Mouse (Mus musculus) megakaryocyte, adult 5-6 weeks (primary cell): ENCODE measurements around the gene Klhl10. TPM values are rescaled to one million over a fixed set of nuclear protein-coding genes. Genes with fewer than 3 reads are reported as not detected.
A peak's percentile ranks its signal among the peaks of the same experiment; 100 is the strongest.

Experiments used
- ATAC-seq: 2 replicates; pipeline ENCODE4 v1.8.0; 2016; ENCODE audit warnings: mild to moderate bottlenecking, inconsistent platforms; ENCODE audit not compliant: poor library complexity, severe bottlenecking
- total RNA-seq, 2 experiments: library from RNA; stranded (forward) in 1 of 2; stranded (reverse) in 1 of 2; fragments of 153-499, 151-499 nt in 1 of 2; fragments of 221-1000, 200-1000 nt in 1 of 2; gene quantifications; 2 replicates each; pipeline versions ENCODE4 v1.2.3 to v1.2.4; 2015 to 2017

Klhl10 gene
- total RNA-seq, 2 experiments from 2014 or later: not detected

DNA sequence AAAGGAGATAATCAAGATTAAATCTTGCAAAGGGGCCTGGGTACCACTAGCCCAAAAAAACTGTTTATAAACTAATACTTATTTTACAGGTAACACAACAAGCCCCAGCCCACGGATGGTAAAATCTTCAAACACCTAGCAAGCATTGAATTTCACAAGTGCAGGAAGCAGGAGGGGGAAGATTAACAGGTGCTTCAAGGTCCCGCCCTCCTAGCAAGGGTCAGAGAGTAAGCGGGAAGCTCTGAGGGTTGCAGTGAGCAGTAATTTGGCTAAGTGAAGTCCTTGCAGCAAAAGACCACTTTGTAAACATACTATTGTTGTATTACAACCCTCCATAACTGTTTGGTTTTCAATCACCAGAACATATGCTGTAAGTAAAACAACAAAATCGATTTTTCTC is 15.5 kb downstream of the Klhl10 start:
- no peak for ATAC-seq

DNA sequence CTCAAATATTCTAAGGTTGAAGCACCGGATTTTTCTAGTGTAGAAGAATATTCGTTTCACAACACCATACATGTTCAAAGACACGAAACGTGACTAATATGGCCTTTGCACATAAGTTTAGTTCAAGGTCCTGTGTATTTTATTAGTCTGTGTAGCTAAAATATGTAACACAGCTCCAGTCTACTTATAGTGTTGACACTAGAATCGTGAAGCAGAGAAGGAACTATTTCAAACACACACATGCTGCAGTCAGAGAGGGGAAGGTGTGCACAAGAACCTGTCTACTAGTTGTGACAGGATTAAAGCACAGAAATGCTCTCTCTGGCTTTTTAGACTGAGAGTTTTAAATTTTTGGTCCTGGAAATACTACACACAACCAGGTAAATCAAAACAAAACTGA is 16.0 kb downstream of the Klhl10 start:
- ATAC-seq: no peak

DNA sequence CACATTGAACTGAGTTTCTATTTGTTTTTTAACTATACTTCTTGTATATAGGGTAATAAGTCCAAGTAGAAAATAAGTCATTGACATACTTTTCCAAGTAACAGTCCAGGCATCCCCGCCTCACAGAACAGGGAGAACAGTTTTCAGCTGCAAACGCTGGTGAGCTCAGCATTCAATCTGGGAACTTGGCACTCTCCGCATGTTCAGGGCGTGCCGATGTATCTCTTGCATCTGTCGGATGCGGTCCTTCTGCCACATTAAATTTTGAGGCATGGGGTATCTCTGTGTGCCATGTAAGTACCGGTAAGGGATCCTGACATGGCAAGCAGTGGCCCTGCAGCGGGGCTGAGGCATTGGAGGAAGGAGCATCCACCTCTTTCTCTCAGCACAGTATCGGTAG is 21.0 kb downstream of the Klhl10 start:
- no peak for ATAC-seq

DNA sequence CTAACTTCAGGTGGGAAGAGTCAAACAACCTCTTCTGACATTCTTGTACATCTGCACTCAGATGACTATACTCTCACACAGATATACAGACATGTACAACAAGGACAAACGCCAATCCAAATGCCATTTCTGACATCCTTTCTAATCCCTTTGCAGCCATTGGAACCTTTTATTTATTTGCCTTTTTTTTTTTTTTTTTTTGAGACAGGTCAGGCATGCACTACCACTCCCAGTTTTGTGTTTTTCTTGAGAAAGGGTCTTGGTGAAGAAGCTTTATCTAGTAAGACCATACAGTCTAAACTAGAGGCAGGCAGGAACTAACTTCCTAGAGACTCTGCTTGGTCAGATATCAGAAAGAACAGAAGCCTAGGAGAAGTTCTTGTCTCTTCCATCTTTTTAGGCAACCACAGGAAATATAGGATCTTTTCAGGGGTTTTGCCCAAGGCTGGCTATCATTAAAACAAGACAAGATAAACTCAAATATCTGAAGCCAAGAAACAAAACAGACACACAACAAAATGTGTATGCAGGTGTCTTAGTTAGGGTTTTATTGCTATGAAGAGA is 23.6 kb downstream of the Klhl10 start:
- no peak for ATAC-seq

DNA sequence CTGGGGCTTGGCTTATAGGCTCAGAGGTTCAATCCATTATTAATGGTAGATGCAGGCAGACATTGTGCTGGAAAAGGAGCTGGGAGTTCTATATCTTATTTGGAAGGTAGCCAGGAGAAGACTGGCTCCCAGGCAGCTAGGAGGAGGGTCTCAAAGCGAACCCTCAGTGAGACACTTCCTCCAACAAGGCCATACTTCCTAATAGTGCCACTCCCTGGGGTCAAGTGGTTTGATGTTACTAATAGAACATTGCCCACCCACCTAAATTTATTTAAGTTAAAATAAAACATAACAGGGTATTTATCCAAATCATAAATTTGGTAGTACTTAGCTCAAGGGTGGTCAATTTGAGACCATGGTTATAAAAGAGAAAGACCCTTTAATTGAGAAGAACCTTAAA is 24.1 kb downstream of the Klhl10 start:
- ATAC-seq: no peak

DNA sequence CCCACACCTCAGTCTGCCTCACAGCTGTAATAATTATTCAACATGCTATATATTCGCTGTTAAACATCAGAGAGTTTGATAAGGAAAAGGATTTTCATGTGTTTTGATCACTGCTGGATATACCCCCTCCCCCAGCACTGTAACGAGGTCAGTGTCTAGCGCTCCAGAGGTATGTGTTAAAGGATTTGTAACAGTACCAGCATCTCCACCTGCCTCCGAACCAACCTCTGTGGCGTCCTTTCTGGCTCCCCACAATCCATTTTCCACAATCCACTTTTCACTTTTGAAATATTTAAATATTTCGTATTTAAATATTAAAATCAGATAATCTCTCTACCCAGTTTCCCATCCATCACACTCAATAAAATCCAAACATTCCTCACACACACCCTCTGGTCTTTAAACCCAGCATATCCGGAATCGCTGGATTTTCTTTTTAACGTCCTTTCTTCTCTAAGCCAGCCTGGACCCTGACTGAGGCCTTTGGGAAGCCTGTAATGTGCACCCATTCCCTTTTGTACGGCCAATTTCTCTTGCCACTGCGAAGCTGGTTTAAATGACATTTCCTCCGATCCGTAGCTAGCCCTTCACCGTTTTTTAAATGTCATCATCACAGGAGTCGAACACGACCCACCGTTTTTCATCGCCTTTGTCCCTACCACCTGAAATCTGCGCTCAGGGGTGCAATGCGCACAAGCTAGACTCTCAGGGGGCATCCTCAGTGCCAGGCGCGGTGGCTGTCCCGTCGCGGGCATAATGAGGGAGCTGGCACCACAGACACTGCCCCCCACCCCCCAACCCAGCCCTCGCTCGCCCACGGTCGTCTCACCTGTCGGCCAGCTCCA is 29.9 kb downstream of the Klhl10 start:
- ATAC-seq: no peak

DNA sequence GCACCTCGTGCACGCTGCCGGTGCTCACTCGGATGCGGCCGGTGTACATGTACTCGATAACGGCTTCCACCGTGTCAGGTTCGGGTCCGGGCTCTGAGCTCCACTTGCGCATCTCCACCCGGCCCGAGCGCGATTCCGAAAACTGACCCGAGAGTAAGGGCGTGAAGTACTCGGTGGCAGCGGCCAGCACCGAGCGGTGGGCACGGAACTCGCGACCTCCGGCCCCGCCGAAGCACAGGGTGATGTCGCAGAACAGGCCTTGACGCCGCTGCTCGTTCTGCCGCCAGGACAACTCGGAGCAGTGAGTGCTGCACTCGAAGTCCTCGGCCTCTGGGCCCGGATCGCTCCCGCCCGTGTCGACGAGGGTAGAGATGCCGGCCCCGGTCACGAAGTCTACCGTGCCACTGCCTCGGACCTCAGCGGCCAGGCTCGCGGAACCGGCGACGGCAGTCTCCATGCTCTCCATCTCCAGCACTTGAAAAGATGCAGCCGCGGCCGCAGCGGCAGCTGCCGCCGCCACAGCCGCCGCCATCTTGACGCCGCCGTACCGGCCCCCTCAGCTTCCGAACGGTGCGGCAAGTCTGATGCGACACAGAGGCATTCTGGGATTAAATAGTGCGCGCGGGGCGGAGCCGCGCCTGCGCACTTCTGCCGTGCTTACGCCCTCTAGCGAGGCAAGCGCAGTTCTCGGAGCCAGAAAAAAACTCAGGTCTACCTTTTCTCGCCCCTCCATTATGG is 30.6 kb downstream of the Klhl10 start, which contains the start of gene Klhl11:
Klhl11 (minus strand) TSS at position 545 of the 738 bp plus-strand sequence.
- peak; percentile 99 for ATAC-seq

DNA sequence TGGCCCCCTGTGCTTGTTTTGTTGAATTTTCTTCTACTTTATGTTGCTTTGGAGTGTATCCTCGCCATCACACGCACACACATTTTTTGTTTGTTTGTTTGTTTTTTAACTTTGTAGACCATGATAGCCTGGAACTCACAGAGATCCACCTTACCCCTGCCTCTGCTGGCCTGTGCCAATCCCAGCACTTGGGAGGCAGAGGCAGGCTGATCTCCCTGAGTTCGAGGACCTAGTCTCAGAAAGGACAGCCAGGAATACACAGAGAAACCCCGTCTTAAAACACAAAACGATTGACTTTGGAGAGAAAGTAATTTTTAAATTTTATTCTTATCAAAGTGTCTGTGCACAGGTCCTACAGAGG is 31.2 kb downstream of the Klhl10 start:
- peak; percentile 43 for ATAC-seq

DNA sequence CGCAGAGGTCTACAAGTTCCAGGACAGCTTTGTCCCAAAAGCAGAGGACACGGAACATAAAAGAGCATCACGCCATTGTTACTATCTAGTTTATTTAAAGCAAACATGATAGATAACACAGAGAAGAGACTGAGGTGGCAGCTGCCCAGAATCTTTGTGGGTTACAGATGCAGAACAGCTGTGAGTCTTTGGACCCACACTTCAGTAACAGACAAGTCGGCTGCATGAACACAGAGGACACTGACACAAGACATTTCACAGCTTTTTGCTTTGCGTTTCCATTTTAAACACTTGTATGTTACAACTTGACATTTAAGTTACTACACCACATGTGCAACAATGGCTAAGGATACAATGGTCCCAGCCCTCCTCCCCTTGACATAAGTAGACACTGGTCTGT is 34.6 kb downstream of the Klhl10 start:
- ATAC-seq: no peak

DNA sequence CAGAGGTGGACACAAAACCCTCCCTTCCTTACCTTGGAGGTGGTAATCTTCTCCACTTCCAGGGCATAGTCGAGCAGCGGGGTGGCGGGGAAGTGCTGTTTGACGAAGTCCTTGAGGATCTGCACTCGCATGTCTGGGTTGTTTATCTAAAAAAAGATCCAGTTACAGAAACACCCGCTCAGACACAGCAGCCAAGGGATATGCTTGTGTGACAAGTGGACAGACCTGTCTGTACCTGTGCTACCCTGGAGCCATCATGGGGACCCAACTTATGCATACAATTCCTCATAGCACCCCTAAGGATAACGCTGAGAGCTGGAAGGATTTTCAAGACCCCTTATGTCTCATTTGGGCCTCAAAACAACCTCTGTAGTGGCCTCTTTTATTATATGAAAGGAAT is 37.4 kb downstream of the Klhl10 start:
- ATAC-seq: no peak

DNA sequence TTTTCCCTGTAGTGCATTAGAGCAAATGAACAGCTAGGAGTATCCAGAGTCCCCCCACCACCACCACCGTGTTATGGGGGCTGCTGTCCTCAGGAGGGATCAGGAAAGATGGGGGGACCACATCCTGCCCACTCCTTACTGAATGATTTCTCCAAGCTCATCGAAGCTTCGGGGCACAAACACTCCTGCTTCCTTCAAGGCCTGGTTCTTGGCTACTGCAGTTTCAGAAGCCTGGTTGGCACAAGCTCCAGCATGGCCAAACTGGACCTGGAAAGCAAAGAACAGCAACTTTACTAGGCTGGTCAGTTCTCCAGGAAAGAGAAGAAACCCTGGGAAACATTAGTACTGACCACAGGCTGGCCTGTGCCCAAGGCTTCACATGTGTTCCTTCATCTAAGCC is 42.7 kb downstream of the Klhl10 start:
- ATAC-seq: no peak

DNA sequence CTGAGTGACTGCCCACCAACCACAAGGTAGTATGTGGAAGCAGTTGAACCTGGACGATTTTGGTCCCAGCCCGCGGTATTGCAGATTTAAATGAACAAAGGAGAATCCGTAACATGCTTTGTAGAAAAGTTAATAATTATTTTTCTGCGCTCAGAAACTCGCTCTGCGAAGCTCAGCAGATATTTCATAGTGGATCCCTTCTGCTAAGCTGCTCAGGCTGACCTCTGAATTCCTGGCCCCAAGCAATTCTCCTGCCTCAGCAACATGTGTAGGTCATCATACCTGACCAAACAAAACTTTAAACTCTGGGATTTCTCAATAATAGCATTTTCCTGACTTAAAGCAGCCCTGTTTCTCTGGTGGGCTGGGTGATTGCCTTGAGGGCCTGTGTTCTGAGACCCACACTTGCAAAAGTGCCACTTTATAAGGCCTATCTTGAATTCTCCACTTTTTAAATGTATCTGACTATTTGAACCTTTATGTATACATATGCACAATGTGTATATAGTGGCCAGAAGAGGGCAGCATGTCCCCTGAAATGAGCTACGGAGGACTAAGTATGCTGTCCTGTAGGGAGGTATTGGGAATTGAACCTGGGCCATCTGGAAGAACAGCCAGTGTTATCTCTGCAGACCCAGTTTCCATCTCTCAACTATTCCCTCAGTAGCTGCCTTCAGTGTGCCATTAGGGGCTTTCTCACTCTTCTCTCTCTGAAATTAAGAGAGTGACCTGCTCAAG is 44.3 kb downstream of the Klhl10 start:
- ATAC-seq: 0 out of 2 replicates have a peak, but pooled peaks have one; percentile 57

DNA sequence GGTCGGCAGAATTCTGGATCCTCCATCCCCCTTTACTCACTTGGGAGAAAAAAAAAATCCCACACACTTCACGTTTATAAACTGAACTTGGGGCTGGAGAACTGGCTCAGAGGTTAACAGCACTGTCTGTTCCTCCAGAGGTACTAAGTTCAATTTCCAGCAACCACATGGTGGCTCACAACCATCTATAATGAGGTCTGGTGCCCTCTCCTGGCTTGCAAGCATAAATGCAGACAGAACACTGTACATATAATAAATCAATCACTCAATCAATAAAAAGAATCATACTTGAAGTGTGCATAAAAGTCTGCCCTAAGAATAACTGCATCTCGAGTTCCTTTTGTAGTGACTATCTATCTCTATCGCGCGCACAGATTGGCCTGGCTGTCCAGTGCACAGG is 49.2 kb downstream of the Klhl10 start:
- no peak for ATAC-seq

DNA sequence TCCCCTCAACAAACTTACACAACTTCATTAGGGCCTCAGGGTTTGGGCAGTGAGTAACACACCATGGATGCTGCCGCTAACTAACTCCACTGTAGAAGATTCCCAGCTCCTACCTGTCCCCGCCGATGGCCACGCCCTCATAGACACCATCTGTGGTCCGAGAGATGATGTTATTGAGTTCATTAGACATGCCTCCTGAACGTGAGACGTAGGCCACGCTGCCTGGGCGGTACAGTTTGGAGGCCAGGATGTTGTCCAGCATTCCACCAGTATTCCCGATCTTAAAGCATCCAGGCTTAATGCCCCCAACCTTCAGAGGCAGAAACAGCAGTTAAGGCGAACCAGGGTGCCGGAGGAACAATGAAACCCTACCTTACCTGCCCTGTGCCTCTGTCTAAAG is 52.1 kb downstream of the Klhl10 start:
- ATAC-seq: no peak

DNA sequence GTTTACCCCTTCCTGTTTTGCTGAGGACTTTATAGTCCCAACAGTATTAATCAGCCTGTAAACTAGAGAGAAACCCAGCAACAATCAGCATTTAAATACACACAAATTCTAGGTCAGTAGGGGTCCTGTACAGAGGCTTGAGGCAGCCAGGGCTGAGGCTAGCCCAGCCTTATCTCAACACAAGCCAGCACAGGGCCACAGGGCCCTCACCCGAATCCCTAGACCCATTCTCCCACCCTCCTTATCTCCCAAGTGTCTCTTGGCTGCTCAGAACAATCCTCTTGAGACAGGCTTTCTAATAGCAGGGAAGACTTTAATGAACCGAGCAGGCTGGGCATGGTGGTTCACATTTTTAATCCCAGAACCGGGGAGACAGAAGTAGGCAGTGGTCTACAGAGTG is 58.5 kb downstream of the Klhl10 start:
- no peak for ATAC-seq

DNA sequence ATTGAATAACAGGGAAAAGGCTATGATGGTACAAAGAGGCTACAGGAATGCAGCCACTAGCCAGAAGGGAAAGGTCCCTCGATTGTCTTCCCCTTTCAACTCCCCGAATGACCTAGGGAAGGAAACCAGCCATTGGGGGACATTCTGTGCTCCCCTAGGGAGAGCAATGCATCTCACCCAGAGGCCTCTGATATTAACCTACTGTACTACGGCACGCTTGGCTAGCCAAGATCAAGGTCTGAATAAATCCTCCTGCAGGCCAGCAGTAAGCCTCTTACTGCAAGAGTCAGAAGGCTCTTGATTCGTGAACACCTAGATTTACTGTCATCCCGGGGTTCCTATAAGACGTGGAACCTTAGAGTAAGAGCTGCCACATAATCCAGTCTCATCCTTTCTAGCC is 58.9 kb downstream of the Klhl10 start:
- no peak for ATAC-seq

DNA sequence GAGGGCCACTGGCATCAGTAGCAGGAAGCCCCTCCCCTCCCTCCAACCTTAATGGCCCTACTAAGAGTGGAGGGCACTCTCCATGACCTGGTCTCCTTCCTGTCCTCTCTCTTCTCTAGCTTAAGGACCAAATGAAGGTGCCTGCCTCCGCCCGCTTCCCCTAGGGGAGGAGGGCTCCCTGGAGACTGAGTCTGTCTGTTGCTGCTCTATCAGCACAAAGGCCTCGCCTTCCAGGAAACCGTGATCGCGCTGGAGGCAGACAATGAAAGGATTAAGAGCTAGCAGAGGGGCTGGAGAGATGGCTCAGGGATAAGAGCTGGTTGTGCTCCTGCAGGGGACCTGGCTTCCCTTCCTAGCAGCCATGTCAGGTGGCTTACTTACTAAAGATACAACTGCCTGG is 59.6 kb downstream of the Klhl10 start:
- ATAC-seq: no peak

DNA sequence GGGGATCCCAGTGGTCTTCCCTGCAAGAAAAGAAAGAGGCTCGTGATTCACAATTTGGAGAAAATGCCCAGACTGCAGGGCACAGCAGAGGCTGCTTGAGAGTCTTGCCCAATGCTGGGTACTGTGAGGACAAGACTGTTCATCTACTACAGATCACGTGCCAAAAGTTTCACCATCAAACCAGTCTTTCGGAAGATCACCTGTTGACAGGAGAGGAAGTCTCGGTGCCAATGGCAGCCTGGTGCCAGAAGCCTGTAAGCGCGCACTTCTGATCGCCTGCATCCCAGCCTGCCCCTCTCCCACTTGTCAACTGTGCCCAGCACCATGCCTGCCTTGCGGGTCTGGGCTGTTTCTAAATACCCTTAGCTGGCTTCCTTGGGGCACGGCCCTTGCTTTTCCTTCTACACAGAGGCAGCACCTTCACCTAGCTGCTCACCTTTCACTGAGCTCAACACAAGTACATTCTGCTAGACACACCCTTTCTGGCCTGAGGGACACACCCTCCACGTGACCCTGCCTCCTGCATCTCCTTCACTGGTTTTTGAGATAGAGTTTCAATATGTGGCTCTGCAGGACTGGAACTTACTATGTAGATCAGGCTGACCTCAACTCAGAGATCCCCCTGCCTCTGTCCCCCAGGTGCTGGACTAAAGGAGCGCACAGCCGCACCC is 63.4 kb downstream of the Klhl10 start:
- ATAC-seq: peak; percentile 62; the same call in 1 of the 2 replicates

DNA sequence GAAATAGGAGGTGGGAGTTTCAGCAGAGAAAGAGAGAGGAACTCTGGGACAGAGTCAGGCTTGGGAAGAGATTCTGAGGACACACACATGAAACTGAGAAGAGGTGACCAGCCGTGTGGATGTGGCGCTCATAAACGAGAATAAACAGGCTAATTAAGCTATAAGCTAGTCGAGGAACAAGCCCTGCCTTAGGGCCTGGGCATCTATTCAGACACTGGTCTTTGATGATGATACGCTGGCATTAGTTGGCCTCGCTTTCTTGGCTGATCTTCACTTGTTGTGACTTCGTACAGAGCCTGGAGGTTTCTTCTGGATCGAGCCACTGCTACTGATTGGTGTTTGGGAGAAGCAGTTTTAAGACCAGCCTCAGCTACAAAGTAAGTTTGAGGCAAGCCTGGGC is 64.3 kb downstream of the Klhl10 start:
- no peak for ATAC-seq
